Mouse (Mus musculus): Measurements from ENCODE around the gene Gm49355. TPM values are rescaled to one million over a fixed set of nuclear protein-coding genes. Genes with fewer than 3 reads are reported as not detected.

Gene Gm49355
- polyA plus RNA-seq, 1 experiment from 2014 or later = 0.15 TPM

- 4% methylated on average over 15 of the region's 15 CpGs for WGBS
- H3K27ac ChIP-seq (replicated peaks; ENCODE audit: low read depth, low read length) = no peak overlapping the region
- ATAC-seq (replicated peaks; ENCODE audit: insufficient number of reproducible peaks, low FRiP score, low TSS enrichment, low read depth) (no peak), DNase-seq (ENCODE audit: low spot score) (no peak)
- no peaks in the 10 kb centered on the region for H3K9me3 ChIP-seq (replicated peaks; ENCODE audit: control insufficient read depth, low read length)
- no peak overlapping the region for H3K4me2 ChIP-seq (ENCODE audit: low read depth, low read length)
- peaks cover 64% of the 10 kb centered on the region for H3K27me3 ChIP-seq (ENCODE audit: control insufficient read depth, insufficient read depth, low read length)
- 0 out of 2 replicates have a peak, but pooled peaks cover under 1% of the 10 kb centered on the region for H3K4me1 ChIP-seq (ENCODE audit: control insufficient read depth, insufficient read depth, low read length)
- H3K4me3 ChIP-seq (ENCODE audit: low read depth, low read length) = no peak overlapping the region
- no peaks in the 10 kb centered on the region for H3K36me3 ChIP-seq (replicated peaks; ENCODE audit: control insufficient read depth, insufficient read depth, low read depth, low read length)
- no peak overlapping the region for H3K9ac ChIP-seq (replicated peaks; ENCODE audit: low read length)
Measured at GRCm38 (mm10) chr14:12349334-12350090, 65.7 kb downstream of the Gm49355 start.

- Histone ChIP-seq H3K4me1 (ENCODE audit: control insufficient read depth, insufficient read depth, low read length) (no peaks in the 10 kb centered on the region), H3K4me2 (ENCODE audit: low read depth, low read length) (no peak overlapping the region), H3K27me3 (ENCODE audit: control insufficient read depth, insufficient read depth, low read length) (peaks cover 55% of the 10 kb centered on the region), H3K9ac (replicated peaks; ENCODE audit: low read length) (no peak overlapping the region), H3K36me3 (replicated peaks; ENCODE audit: control insufficient read depth, insufficient read depth, low read depth, low read length) (no peaks in the 10 kb centered on the region), H3K27ac (replicated peaks; ENCODE audit: low read depth, low read length) (no peak overlapping the region), H3K9me3 (replicated peaks; ENCODE audit: control insufficient read depth, low read length) (no peaks in the 10 kb centered on the region), H3K4me3 (ENCODE audit: low read depth, low read length) (no peak overlapping the region)
- WGBS = 3% methylated on average over 16 of the region's 16 CpGs
- no peak for ATAC-seq (replicated peaks; ENCODE audit: insufficient number of reproducible peaks, low FRiP score, low TSS enrichment, low read depth)
- DNase-seq (ENCODE audit: low spot score) = no peak
Measured at GRCm38 (mm10) chr14:12350271-12350916, 66.6 kb downstream of the Gm49355 start.

Other genes with a start within 250 kb of the Gm49355 start
- 32.9 and 36.0 TPM in 2 replicates for gene 3830406C13Rik, start 197 bp downstream of the Gm49355 start, polyA plus RNA-seq (2014; fragmentation: Nextera tagmentation; extraction: Ambion mirVana)
- 3.9 and 4.7 TPM in 2 replicates for gene Fezf2, start 64.2 kb downstream of the Gm49355 start, polyA plus RNA-seq (2014; fragmentation: Nextera tagmentation; extraction: Ambion mirVana)

All from embryonic facial prominence, embryonic 11.5 days (tissue).